Mouse (Mus musculus) T-cell, adult 2 months (primary cell): ENCODE results near the gene Lrrc74a.

Source experiments
- DNase-seq: peaks from one replicate; pipeline ENCODE4 v3.0.0; 2022; ENCODE audit warnings: low spot score

The Lrrc74a gene

GRCm38 (mm10) chr12:86804857-86805256 is 70.7 kb downstream of the Lrrc74a start:
- DNase-seq, result no peak

GRCm38 (mm10) chr12:86805315-86805714 is 71.1 kb downstream of the Lrrc74a start:
- DNase-seq, result no peak

- peak; percentile 24 for DNase-seq
These were observed 72.1 kb downstream of the Lrrc74a start for GRCm38 (mm10) chr12:86806031-86806922.

DNA sequence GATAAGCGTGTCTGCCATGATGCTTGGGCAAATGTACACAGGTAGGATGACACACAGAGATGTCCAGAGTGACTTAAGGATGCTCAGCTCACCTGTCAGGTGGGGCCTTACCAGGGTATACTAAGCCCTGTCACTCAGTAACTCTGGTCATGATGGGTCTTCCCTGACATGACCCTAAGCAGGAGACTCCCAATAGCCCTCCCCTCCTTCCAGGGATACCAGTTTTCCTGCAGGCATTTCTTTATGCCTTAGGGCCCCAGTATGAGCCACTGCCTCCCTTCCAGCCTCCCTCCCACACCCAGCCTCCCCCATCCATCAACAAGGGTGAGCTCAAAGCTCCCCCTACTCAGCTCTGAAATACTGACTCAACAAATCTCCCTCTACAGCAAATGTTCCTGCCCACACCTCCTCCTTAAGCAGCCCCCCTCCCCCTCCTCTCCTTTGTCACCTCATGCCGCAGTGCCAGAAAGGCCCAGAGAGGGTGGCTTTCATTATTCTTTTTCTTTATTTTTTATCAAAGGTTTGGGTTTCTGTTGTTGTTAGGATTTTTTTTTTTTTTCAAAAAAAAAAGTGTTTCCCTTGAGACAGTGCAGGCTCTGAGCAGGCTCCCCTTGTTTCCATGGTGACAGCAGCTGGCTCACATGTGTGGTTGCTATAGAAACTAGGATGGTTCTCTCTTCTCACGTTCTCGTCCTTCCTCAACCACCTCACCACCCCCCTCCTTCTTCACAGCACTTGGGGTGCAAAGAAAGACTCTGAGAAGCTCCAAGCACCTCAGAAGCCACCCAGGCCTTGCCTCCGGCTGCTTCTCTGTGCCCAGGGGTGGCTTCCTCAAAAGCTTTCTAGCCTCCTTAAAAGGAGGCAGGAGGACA is 73.0 kb downstream of the Lrrc74a start:
- peak; percentile 90 for DNase-seq

DNA sequence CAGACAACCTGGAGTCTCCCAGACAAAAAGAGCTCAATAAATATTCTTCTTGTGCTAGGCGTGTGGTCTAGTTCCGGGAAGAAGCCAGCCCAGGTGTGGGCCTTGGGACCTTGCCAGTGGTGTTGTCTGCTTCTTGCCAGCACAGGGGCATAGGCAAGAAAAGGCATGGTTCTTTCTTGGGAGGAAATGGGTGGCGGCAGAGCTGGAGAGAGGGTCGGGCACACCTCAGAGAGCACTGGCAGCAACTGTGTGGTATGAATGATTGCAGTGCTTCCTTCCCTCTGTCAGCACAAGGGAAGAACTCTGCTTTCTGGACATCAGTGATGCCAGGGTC is 73.6 kb downstream of the Lrrc74a start:
- no peak for DNase-seq

GRCm38 (mm10) chr12:86808856-86809255 is 74.7 kb downstream of the Lrrc74a start:
- DNase-seq, result no peak

DNA sequence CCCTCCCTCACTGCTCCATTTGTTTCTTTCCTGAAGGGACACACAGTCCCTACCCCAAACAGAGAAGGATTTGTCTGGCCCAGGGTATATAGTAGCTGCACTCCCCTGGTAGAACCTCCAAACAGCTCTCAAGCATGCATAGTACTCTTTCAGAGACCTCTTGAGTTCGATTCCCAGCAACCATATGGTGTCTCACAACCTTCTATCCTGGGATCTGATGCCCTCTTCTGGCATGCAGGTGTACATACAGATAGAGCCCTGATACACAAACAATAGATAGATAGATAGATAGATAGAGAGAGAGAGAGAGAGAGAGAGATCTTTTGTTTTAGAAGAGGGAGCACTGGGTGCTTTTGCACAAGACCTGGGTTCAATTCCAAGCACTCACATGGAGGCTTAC is 75.9 kb downstream of the Lrrc74a start:
- no peak for DNase-seq

GRCm38 (mm10) chr12:86810725-86811444 is 76.7 kb downstream of the Lrrc74a start:
- peak; percentile 94 for DNase-seq

- DNase-seq, result no peak
These were observed 78.6 kb downstream of the Lrrc74a start for GRCm38 (mm10) chr12:86812782-86813181.
